Mouse (Mus musculus) Muller cell, postnatal 12 days (primary cell): ENCODE measurements at regions not wholly inside any gene's neighbourhood (a gene's known extent, or its start where the extent isn't known, plus 50 kb on each side); places are given as distances from the start of the nearest gene placed in this dataset.

Source experiments
- DNase-seq: peaks from one replicate; pipeline ENCODE4 v3.0.0-alpha.2; 2015; ENCODE audit errors: inconsistent ontology term

GRCm38 (mm10) chr14:91658654-91659421 is 2231.6 kb downstream of the Pcdh9 start:
- DNase-seq: no peak

DNA sequence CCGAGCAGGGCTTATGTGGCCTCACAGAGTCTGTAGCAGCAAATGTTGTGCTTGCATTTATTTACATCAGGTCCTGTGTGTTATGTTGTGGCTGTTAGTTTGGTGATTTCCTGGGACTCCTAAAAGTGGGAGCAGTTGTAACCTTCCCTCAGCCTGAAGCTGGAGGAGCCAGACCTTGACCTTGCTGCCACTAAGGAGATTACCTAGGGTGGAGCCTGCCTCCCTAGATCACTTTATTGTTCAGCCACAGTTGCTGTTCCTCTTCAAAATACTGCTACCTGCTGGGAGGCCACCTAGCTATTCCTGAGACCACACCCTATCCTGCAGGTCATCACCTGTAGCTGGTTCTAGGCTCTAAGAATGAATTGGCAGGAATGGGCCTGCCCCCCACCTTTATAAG is 2234.5 kb downstream of the Pcdh9 start:
- DNase-seq: no peak

- DNase-seq: no peak
Observed at GRCm38 (mm10) chr14:91630976-91631375, 2259.5 kb downstream of the Pcdh9 start.

DNA sequence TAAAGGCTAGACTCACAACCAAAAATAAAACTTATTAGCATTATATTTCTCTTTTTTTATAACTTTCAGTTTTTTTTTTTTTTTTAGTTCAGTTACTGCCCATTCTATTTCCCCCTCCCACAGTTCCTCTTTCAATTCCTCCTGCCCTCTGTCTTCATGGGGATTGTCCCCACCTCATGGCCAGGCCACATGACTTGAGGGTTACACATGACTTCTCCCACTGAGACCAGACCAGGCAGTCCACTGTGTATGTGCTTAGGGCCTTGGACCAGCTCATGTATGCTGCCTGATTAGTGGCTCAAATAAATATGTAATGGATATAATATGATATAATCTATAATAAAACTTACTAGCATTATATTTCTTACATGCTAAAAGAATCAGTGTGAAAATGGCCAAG is 2276.1 kb downstream of the Pcdh9 start:
- DNase-seq: no peak

DNA sequence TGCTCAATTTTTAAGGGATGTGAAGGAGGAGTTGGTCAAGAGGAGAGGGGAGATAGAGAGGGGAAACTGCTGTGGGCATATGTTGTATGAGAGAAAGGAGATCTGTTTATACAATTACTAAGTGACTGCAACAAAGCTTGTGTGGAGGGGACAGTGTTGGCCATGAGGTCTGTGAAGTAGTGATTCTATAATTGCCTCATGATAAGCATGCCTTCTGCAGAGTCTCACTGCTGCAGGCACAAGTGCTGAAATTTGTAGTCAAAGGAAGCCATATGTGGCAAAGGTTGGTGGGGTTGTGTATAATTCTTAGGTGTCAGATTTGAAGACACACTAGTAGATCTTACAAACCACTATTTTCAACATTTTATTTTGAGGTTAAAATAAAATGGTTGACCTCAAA is 2285.9 kb downstream of the Pcdh9 start:
- no peak for DNase-seq

GRCm38 (mm10) chr14:91582462-91582861 is 2308.0 kb downstream of the Pcdh9 start:
- no peak for DNase-seq

- DNase-seq: no peak
Observed at GRCm38 (mm10) chr14:91581684-91582424, 2308.6 kb downstream of the Pcdh9 start.

DNA sequence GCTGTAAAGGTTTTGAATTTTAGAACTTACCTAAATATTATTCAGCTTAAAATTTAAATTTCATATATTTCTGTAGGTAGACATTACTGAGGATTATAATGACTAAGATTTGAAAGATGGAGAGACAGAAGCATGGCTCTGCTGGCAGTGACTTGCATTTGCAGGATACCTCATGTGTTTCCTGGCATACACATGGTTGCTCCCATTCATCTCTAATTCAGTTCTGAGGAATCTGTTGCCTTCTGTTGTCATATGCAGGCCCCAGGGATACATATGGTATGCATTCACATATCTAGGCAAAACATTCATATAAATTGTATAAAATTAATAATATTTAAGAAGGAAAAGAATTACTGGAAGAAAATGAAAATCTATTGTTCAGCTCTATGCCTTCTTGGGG is 2321.4 kb downstream of the Pcdh9 start:
- DNase-seq: no peak

GRCm38 (mm10) chr14:91539181-91539580 is 2351.3 kb downstream of the Pcdh9 start:
- DNase-seq: peak; percentile 72

GRCm38 (mm10) chr14:91534931-91535330 is 2355.5 kb downstream of the Pcdh9 start:
- no peak for DNase-seq

DNA sequence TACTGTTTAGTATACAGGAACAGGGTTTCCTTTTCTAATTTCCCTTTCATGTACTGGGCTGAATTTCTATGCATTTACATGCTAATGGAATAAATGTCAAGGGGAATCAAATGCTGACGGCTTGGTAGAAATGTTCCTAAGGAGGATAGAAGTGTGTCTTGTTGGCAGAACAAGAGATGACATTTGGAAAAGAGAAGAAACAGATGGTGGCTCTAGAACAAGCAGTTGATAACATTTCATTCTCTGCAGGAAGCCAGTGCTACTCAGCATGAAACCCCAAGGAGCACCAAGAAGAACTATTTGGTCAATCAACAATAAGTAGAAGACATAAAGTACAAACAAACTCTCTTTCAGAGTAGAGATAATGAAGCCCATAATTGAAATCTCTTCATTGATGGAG is 2392.0 kb downstream of the Pcdh9 start:
- no peak for DNase-seq

- no peak for DNase-seq
Observed at GRCm38 (mm10) chr14:91478358-91478870, 2412.1 kb downstream of the Pcdh9 start.

- no peak for DNase-seq
Observed at GRCm38 (mm10) chr14:91463910-91464309, 2426.6 kb downstream of the Pcdh9 start.

DNA sequence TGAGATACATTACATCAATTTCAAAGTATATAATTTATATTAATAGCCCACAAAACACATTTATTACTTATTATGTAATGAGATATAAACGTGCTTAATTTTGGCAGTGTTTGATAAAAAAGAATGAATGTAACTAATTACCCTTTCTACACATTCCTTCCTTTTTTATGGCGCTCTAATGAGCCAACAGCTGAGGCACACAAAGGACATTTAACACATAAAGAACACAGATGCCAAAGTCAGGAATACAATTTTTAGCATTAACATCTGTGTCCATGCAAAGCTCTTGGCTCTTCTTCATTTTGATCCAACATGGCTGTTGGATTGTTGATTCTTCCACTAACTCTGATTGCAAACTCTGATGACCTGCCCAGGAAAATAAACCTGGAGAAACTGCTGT is 2427.8 kb downstream of the Pcdh9 start:
- DNase-seq: no peak

DNA sequence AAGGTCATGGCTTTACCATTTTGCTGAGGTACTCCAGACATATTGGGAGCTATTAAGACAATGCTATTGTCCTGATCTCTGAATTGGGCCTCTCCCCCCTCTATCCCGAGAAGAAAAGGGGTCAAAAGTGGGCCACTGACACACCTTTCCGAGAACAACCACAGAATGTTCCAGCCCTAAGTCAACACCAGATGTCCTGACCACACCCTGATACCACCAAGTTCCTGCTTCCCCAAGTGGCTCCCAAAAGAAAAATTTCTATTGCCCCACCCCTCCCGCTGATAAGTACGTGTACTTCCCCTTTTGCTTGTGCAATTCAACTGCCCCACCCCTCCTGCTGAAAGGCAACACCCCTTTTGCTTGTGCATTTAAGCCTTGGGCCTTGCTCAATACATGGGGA is 2431.7 kb downstream of the Pcdh9 start:
- DNase-seq: no peak
